In the genomic region with DNA sequence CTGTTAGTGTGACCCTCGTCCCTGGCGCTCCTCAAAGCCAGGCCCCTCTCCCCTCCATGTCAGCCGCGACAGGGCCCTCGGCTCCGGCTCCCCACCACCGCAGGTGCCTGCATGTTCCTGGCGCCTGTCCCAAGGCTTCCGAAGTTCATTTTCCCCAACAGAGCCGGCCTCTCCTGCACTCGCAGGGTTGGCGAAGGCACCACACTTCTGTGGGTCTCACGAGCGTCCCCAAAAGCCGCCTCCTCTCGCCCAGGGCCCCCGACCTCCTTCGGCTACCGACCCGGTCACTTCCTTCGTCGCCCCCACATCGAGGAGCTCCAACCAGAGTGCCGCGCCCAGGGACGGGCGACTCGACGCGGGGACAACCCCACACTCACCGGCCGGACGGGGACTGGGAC, we compare ENCODE assay signal across 8 mouse cellular contexts. TPM values are rescaled to one million over a fixed set of nuclear protein-coding genes. Genes with fewer than 3 reads are reported as not detected.
DNase-seq lines count a peak whose midpoint lies in the region; ATAC-seq and TF ChIP-seq lines count a peak whose summit lies in the region.

No protein-coding gene starts in this region.

- under 1% methylated on average over 33 of the region's 33 CpGs for WGBS in bone marrow, adult 2 months
- WGBS in forebrain, embryonic 13.5 days, result 1% methylated on average over 33 of the region's 33 CpGs
- WGBS in kidney, embryonic 16.5 days, result under 1% methylated on average over 33 of the region's 33 CpGs
- WGBS in midbrain, embryonic 13.5 days, result under 1% methylated on average over 33 of the region's 33 CpGs

- ATAC-seq in forebrain, embryonic 13.5 days, result no peak
- peak; percentile 16 for ATAC-seq in kidney, embryonic 16.5 days (ENCODE audit: low FRiP score, low TSS enrichment)
- ATAC-seq in midbrain, embryonic 13.5 days, result no peak
- no peak for ATAC-seq in inflammation-experienced regulatory T-cells, adult 6 months

- TF ChIP-seq CTCF in bone marrow, adult 2 months (IDR thresholded peaks at IDR 0.05; ENCODE audit: control insufficient read depth, insufficient read depth, low read length), result no peak

- peak overlapping the region; percentile 90 for H3K9ac ChIP-seq in forebrain, embryonic 13.5 days
- peak overlapping the region; percentile 97 for H3K9ac ChIP-seq in kidney, embryonic 16.5 days (replicated peaks; ENCODE audit: low read length)
- H3K9ac ChIP-seq in midbrain, embryonic 13.5 days (replicated peaks), result peak overlapping the region; percentile 97

- H3K4me2 ChIP-seq in forebrain, embryonic 13.5 days, result peak overlapping the region; percentile 94
- H3K4me2 ChIP-seq in kidney, embryonic 16.5 days (replicated peaks; ENCODE audit: low read depth, low read length), result peak overlapping the region; percentile 90
- peak overlapping the region; percentile 98 for H3K4me2 ChIP-seq in midbrain, embryonic 13.5 days (replicated peaks)

- H3K36me3 ChIP-seq in forebrain, embryonic 13.5 days (ENCODE audit: poor library complexity, severe bottlenecking), result peaks cover 54% of the 10 kb centered on the region
- peaks cover 44% of the 10 kb centered on the region for H3K36me3 ChIP-seq in kidney, embryonic 16.5 days (ENCODE audit: insufficient read depth, low read length)
- H3K36me3 ChIP-seq in midbrain, embryonic 13.5 days, result peaks cover 53% of the 10 kb centered on the region

- H3K27me3 ChIP-seq in forebrain, embryonic 13.5 days, result no peaks in the 10 kb centered on the region
- no peaks in the 10 kb centered on the region for H3K27me3 ChIP-seq in kidney, embryonic 16.5 days (ENCODE audit: insufficient read depth, low read length)
- no peaks in the 10 kb centered on the region for H3K27me3 ChIP-seq in midbrain, embryonic 13.5 days

- H3K4me1 ChIP-seq in bone marrow, adult 2 months (ENCODE audit: control insufficient read depth, insufficient read depth, low read length), result peaks cover 3% of the 10 kb centered on the region; the same call in 1 of the 2 replicates
- H3K4me1 ChIP-seq in forebrain, embryonic 13.5 days, result peaks cover 29% of the 10 kb centered on the region
- peaks cover 24% of the 10 kb centered on the region for H3K4me1 ChIP-seq in kidney, embryonic 16.5 days (ENCODE audit: insufficient read depth, low read length)
- H3K4me1 ChIP-seq in midbrain, embryonic 13.5 days (replicated peaks), result peaks cover 30% of the 10 kb centered on the region

- peak overlapping the region; percentile 64 for H3K27ac ChIP-seq in bone marrow, adult 2 months (ENCODE audit: control insufficient read depth, insufficient read depth, low read depth, low read length, poor library complexity)
- H3K27ac ChIP-seq in forebrain, embryonic 13.5 days, result peak overlapping the region; percentile 15; the same call in 1 of the 2 replicates
- peak overlapping the region; percentile 81 for H3K27ac ChIP-seq in kidney, embryonic 16.5 days (ENCODE audit: low read length)
- peak overlapping the region; percentile 57 for H3K27ac ChIP-seq in midbrain, embryonic 13.5 days

- peak; percentile 49 to 58 for DNase-seq in kidney, adult 8-10 months
- no peak for DNase-seq in kidney, adult 11 months
- DNase-seq in yolk sac, embryonic 10.5 days (ENCODE audit: low spot score), result no peak

- no peak for TF ChIP-seq POLR2A in bone marrow, adult 2 months (IDR thresholded peaks at IDR 0.05; ENCODE audit: borderline replicate concordance, control insufficient read depth, low read depth, low read length)

- no peaks in the 10 kb centered on the region for H3K9me3 ChIP-seq in forebrain, embryonic 13.5 days (replicated peaks)
- no peaks in the 10 kb centered on the region for H3K9me3 ChIP-seq in kidney, embryonic 16.5 days (ENCODE audit: low read length)
- no peaks in the 10 kb centered on the region for H3K9me3 ChIP-seq in midbrain, embryonic 13.5 days

- H3K4me3 ChIP-seq in bone marrow, adult 2 months (replicated peaks; ENCODE audit: control insufficient read depth, low read depth, low read length), result peak overlapping the region; percentile 87
- peak overlapping the region; percentile 88 for H3K4me3 ChIP-seq in forebrain, embryonic 13.5 days
- H3K4me3 ChIP-seq in kidney, embryonic 16.5 days (ENCODE audit: low read length), result peak overlapping the region; percentile 96
- H3K4me3 ChIP-seq in midbrain, embryonic 13.5 days (replicated peaks), result peak overlapping the region; percentile 94

RNA-seq across cellular contexts. Expression of gene Gpank1, which starts 0.5 kb away (rescaled TPM):
- polyA plus RNA-seq in bone marrow, adult 2 months (2011; ENCODE audit: insufficient read depth, insufficient read length, low replicate concordance, missing spikeins), result 29.8 and 39.0 TPM in 2 replicates
- 32.4 and 33.3 TPM in 2 replicates for polyA plus RNA-seq in forebrain, embryonic 13.5 days (2015; fragmentation: Nextera tagmentation; extraction: Ambion mirVana)
- polyA plus RNA-seq in kidney, embryonic 16.5 days (2015; fragmentation: Nextera tagmentation; extraction: Ambion mirVana), result 22.3 and 23.7 TPM in 2 replicates
- 27.1 and 30.4 TPM in 2 replicates for polyA plus RNA-seq in midbrain, embryonic 13.5 days (2015; fragmentation: Nextera tagmentation; extraction: Ambion mirVana)
- polyA plus RNA-seq in inflammation-experienced regulatory T-cells, adult 6 months (2017; shearing (Covaris generic)), result 10 to 100 TPM; 57.1 to 87.4 (median 74.3) TPM

RNA-seq across cellular contexts. Expression of gene Csnk2b, which starts 1.1 kb away (rescaled TPM):
- polyA plus RNA-seq in bone marrow, adult 2 months (2011; ENCODE audit: insufficient read depth, insufficient read length, low replicate concordance, missing spikeins), result 155 and 166 TPM in 2 replicates
- polyA plus RNA-seq in forebrain, embryonic 13.5 days (2015; fragmentation: Nextera tagmentation; extraction: Ambion mirVana), result 339 and 356 TPM in 2 replicates
- polyA plus RNA-seq in kidney, embryonic 16.5 days (2015; fragmentation: Nextera tagmentation; extraction: Ambion mirVana), result 293 and 308 TPM in 2 replicates
- polyA plus RNA-seq in midbrain, embryonic 13.5 days (2015; fragmentation: Nextera tagmentation; extraction: Ambion mirVana), result 293 and 316 TPM in 2 replicates
- 100 to 1,000 TPM; 246 to 346 (median 344) TPM for polyA plus RNA-seq in inflammation-experienced regulatory T-cells, adult 6 months (2017; shearing (Covaris generic))

RNA-seq across cellular contexts. Expression of gene D17H6S53E, which starts 5.4 kb away (rescaled TPM):
- polyA plus RNA-seq in bone marrow, adult 2 months (2011; ENCODE audit: insufficient read depth, insufficient read length, low replicate concordance, missing spikeins), result 6.8 and 20.2 TPM in 2 replicates
- polyA plus RNA-seq in forebrain, embryonic 13.5 days (2015; fragmentation: Nextera tagmentation; extraction: Ambion mirVana), result 8.3 and 8.6 TPM in 2 replicates
- polyA plus RNA-seq in kidney, embryonic 16.5 days (2015; fragmentation: Nextera tagmentation; extraction: Ambion mirVana), result 8.5 and 12.0 TPM in 2 replicates
- polyA plus RNA-seq in midbrain, embryonic 13.5 days (2015; fragmentation: Nextera tagmentation; extraction: Ambion mirVana), result 9.2 and 9.4 TPM in 2 replicates
- 10 to 100 TPM; 20.0 to 27.1 (median 25.1) TPM for polyA plus RNA-seq in inflammation-experienced regulatory T-cells, adult 6 months (2017; shearing (Covaris generic))

RNA-seq across cellular contexts. Expression of gene Ly6g5b, which starts 5.5 kb away (rescaled TPM):
- polyA plus RNA-seq in bone marrow, adult 2 months (2011; ENCODE audit: insufficient read depth, insufficient read length, low replicate concordance, missing spikeins), result 3.4 and 4.7 TPM in 2 replicates
- polyA plus RNA-seq in forebrain, embryonic 13.5 days (2015; fragmentation: Nextera tagmentation; extraction: Ambion mirVana), result 1.2 and 1.3 TPM in 2 replicates
- 0.89 and 1.5 TPM in 2 replicates for polyA plus RNA-seq in kidney, embryonic 16.5 days (2015; fragmentation: Nextera tagmentation; extraction: Ambion mirVana)
- polyA plus RNA-seq in midbrain, embryonic 13.5 days (2015; fragmentation: Nextera tagmentation; extraction: Ambion mirVana), result 1.4 and 1.7 TPM in 2 replicates
- 1 to 10 TPM; 1.9 to 8.9 (median 3.9) TPM for polyA plus RNA-seq in inflammation-experienced regulatory T-cells, adult 6 months (2017; shearing (Covaris generic))

RNA-seq across cellular contexts. Expression of gene Apom, which starts 11.1 kb away (rescaled TPM):
- 6.0 TPM in 1 of 2 replicates, not detected in the other for polyA plus RNA-seq in bone marrow, adult 2 months (2011; ENCODE audit: insufficient read depth, insufficient read length, low replicate concordance, missing spikeins)
- polyA plus RNA-seq in forebrain, embryonic 13.5 days (2015; fragmentation: Nextera tagmentation; extraction: Ambion mirVana), result 0.93 and 0.99 TPM in 2 replicates
- 22.2 and 27.5 TPM in 2 replicates for polyA plus RNA-seq in kidney, embryonic 16.5 days (2015; fragmentation: Nextera tagmentation; extraction: Ambion mirVana)
- polyA plus RNA-seq in midbrain, embryonic 13.5 days (2015; fragmentation: Nextera tagmentation; extraction: Ambion mirVana), result 0.53 and 0.63 TPM in 2 replicates
- not detected for polyA plus RNA-seq in inflammation-experienced regulatory T-cells, adult 6 months (2017; shearing (Covaris generic))

Comparison
In these comparisons a context has a peak if more than half of its experiments do, and no peak if none do; other contexts are left out.
1. DNase-seq: peak in kidney, adult 8-10 months (2 of 2); none in kidney, adult 11 months (single experiment) and yolk sac, embryonic 10.5 days (single experiment).
2. H3K27ac ChIP-seq: peak in every context shown above with its lines; median percentile 81 in kidney, embryonic 16.5 days; 64 in bone marrow, adult 2 months; 57 in midbrain, embryonic 13.5 days; 15 in forebrain, embryonic 13.5 days.
3. Peak in every context shown above with its lines, with median percentiles within 50 percentile points of each other: H3K4me3 ChIP-seq, H3K4me2 ChIP-seq and H3K9ac ChIP-seq.